Mouse (Mus musculus) liver, postnatal 0 days (tissue): ENCODE data around the gene Mllt1.

Experiments
- CTCF ChIP-seq: sonication (generic); IDR thresholded peaks from 2 replicates; pipeline ENCODE4 v1.5.1; 2016; ENCODE audit warnings: antibody characterized with exemption, low read depth
- EP300 ChIP-seq: IDR thresholded peaks from 2 replicates; pipeline ENCODE4 v1.6.1; 2016; ENCODE audit warnings: antibody characterized with exemption, low read depth, mild to moderate bottlenecking

GRCm38 (mm10) chr17:56874936-56875651 is 60.1 kb downstream of the Mllt1 start, which contains the start of gene 1700061G19Rik:
- TF ChIP-seq EP300 = no peak
- no peak for TF ChIP-seq CTCF
